Mouse (Mus musculus) thymus, postnatal 10 days (tissue): ENCODE data around the gene BC017158.
A peak's percentile ranks its signal among the peaks of the same experiment; 100 is the strongest.

Source experiments
- DNase-seq, 2 experiments: peaks; one replicate each; pipeline ENCODE4 v3.0.0; 2021; ENCODE audit warnings: low spot score in 2 of 2

Gene BC017158

DNA sequence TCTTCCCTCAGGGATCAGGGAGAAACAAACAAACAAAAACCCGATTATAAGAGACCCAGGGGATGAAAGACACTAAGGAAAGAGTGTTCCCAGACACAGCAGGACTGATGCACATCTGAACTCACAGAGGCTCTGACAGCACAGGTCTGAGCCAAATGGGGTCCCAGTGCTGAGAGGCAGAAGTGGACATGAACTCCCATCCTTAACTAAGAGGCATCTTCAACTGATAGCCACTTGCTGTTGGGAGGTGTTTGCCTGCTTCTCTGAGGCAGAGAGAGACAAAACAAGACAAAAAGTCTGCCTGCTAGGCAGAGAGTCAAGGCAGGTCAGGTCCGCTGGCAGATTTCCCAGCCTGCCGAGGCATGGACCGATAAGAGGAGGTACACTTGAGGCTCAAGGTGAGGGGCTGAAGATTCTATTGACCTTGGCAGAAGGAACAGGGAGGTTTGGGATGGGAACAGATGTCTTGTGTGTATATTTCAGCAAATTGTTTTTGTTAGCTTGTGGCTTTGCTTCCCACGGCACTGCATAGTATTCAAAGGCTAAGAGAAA lies 41.1 kb downstream of the BC017158 start:
- DNase-seq = no peak

DNA sequence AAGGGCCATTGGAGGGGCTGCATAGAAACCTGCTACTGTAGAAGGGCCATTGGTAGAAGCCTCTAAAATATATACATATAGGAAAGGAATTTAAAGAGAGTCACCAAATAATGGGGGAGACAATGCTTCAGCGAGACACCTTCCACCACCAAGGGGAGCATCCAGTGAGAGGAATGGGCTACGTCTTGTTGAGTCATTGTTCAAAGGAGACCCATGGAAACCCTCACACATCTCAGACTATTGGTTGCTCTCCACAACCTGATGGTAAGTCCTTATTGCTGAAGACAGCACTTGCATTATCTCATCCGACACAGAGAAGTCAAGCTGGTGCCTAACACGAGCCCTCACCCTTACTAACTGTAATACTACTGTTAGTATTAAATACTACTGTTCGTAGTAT lies 42.2 kb downstream of the BC017158 start:
- DNase-seq = no peak

DNA sequence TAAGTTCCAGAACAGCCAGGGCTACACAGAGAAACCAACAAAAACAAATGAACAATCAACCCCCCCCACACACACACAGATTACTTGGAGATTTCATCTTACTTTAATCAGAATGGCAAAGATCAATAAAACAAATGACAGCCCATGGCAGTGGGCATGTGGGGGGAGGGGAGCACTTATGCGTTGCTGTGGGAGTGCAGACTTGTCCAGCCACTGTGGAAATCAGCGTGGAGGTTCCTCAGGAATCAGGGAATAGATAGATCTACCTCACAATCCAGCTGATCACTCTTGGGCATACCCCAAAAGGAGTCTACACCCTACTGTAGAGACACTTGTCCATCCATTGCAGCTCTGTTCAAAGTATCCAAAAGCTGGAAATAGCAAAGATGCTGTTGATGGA lies 43.0 kb downstream of the BC017158 start:
- DNase-seq = no peak

DNA sequence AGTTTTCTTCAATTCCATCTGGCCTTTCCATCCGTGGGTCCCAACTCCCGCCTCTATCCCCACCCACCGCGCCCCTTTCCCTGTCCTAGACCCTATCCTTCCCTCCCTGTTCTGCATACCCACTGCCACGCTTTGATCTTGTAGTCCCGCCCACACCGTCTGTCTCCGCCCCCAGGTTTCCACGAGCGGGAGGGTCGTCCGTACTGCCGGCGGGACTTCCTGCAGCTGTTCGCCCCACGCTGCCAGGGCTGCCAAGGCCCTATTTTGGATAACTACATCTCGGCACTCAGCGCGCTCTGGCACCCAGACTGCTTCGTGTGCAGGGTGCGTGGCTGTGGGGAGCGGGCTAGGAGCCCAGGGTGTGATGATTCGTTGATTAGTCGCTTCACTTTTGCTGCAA lies 45.4 kb downstream of the BC017158 start:
- peak; percentile 82 to 88 for DNase-seq

DNA sequence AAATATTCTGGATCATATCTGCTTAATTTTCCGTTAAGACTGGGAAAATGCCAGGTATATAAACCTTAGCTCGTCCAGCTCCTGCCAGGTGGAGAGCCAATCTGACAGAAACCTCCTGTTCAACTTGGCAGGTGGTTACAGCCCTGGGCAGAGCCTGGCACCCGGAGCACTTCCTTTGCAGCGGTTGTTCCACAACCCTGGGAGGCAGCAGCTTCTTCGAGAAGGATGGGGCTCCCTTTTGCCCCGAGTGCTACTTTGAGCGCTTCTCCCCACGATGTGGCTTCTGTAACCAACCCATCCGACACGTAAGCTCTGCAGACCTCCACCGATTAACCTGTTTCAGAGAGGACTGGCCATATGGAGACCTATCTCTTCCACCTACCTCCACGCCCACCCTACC lies 46.0 kb downstream of the BC017158 start:
- peak; percentile 22 to 31 for DNase-seq

DNA sequence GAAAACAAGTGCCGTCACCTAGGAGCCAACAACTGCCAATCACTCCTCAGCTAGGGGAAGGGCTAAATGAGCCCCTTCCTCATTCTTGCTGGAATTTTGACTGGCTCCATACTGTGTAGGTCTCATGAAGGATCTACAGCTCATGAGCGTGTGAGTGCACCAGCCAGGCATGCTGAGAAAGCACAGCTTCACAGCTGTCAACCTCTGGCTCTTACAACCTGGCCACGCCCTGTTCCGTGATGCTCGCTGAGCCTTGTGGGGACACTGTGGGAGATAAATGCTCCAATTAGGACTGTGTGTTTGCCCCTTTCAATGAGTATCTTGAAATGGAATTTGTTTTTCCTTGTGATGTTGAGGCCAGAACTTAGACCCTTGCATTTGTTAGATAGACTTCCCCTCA lies 48.0 kb downstream of the BC017158 start:
- no peak for DNase-seq

DNA sequence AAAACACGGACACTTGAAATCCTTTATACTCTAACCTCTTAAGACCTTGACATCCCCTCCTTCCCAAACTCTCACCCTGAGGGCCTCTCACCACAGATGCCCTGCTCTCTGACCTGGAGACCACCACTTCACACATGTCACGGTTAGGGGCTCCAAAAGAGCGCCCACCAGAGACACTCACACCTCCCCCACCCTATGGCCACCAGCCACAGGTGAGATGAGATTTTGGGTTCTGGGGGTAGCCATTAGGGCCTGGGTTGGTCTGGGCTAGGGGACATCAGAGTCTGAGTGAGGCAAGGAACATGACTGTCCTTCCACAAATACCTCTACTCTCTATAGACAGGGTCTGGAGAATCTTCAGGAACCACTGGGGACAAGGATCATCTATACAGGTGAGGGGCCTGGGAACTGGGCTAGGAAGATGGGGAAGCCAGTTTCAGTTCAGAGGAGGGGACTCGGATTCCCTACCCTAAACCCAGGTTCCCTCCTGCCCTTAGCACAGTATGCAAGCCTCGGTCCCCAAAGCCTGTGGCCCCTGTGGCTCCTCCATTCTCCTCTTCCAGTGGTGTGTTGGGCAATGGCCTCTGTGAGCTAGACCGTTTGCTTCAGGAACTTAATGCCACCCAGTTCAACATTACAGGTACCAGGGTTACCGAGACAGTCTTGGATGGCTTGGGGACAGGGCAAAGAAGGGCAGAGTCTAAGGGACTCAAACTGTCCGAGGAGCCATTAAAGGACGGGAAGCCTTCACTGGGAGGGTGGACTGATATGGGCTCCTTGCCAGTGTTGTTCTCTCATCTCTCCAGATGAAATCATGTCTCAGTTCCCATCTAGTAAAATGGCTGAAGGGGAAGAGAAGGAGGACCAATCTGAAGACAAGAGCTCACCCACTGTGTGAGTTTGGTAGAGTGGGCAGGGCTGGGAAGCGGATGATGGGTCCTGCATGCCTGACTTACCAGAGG lies 49.6 kb downstream of the BC017158 start:
- no peak for DNase-seq

DNA sequence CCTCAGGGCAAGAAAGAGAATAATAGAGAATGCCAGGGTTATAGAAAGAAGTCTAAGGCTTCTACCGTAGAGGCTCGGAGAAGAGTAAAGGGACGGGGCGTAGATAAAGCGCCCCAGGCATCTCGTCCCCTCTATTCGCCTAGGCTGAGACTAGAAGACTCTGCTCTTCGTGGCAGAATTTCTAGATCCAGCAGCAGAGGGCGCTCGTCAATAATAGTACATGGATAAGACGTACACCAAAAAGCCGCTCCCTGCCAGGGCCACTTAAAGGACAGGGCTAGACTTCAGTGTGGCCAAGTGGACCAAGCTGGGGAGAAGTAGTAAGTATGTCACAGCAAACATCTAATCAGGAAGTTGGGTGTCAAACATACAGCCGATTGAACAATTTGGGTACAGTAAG lies 50.5 kb downstream of the BC017158 start:
- peak; percentile 61 to 78 for DNase-seq

DNA sequence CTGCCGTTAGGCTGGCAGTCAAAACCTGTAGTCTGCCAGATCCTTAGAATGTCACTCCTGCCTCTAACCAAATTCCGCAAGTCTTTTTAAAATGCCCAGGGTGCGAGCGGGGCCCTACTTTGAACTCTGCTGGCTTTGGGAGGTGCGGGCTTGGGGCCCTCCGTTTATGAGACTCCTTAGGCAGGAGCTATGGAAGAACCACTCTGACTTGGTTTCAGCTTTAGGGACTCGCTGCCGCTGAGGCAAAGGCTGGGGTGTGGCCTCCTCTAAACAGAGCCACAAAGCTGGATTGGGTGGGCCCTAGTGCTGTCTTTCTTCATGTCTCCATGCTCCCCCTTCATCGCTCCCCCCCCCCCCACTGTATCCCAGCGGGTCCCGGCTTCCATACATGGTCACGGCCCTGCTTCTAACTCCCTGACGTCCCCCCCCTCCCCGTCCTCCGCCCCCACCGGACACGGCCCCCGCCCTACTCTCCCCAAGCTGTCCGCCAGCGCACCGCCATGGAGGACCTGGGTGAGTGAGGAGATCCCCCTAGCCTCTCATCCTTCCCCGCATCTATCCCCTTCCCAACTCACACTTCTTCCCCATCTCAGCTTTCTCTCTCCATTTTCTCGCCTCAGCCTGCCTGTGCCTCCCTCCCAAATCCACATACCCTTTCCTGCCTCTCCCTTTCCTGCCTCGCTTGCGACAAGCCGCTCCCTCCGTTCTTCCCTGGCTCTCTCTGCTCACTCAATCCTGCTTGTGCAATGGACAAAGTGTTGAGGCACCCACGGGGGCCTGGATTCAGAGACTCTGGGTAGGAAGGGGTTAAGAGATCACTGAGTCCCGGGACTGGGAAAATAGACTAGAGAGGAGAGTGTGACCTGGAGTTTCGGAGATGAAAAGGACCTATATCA lies 51.2 kb downstream of the BC017158 start, which contains the start of gene Tgfb1i1:
Gene Tgfb1i1, plus strand, starts transcription at position 317 of the 896 bp plus-strand sequence.
- no peak for DNase-seq

DNA sequence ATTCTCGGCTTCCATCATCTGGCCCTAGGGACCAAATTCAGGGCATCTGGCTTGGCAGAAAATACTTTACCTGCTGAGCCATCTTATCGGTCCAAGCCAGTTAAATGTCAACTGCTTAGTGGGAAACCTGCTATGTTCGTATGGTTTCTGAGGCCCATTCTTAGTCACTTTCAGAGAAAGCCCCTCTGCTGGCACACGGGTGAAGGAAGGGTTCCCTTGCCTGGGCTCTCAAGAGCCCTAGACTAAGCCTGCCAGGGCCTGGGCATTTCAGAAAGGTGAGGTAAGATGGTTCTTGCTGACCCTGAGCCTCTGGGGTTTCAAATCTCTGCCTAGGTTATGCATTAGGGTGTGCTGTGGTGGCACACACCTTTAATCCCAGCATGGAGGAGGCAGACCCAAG lies 52.4 kb downstream of the BC017158 start:
- no peak for DNase-seq

DNA sequence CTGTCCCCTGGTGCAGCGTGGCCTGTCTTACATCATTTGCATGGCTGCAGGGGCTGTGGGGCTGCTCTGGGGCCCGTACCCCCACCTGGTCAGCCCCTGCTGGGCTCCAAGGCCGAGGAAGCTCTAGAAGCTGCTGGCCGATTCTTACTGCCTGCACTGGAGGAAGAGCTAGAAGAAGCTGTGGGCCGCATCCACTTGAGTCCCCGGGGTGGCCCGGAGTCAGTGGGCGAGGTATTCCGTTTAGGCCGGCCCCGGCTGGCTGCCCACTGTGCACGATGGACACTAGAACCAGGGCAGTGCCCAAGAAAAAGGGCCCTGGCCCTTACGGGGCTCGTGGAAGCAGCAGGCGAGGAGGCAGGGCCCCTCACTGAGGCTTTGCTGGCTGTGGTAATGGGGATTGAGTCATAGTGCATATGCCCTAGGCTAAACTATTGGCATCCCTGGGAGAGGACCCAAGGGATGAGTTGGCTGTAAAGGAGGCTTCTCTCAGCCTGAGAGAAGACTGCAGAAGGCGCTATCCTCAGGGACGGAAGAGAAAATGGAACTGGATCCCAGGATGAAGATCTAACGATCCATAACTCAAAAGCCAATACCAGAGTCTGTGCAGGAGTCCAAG lies 53.5 kb downstream of the BC017158 start:
- no peak for DNase-seq

DNA sequence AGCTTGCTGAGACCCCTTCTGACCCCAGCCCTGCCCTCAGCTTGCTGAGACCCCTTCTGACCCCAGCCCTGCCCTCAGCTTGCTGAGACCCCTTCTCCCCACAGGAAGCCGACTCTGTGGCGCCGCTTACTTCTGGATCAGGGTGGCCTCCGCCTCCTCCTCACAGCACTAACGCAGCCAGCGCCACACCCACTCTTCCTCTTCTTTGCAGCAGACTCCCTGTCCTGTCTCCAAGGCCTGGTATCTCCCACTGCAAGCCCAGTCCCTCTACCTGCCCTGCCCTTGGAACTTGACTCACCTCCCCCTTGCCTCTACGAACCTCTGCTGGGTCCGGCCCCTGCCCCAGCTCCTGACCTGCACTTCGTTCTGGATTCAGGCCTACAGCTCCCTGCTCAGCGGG lies 54.0 kb downstream of the BC017158 start:
- DNase-seq = no peak

DNA sequence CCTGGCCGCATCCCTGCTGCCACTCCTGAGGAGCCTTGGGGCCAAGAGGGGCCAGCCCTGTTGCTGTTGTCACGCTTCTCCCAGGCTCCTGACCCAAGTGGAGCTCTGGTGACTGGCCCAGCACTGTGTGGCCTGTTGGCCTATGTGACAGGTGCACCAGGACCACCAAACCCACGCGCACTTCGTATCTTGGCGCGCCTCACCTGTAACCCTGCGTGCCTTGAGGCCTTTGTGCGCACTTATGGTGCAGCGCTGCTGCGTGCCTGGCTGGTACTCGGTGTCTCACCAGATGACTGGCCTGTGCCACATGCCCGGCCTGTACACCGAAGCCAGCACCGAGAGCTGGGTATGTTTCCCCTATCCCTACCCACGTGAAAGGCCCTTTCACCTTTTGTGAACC lies 55.6 kb downstream of the BC017158 start:
- no peak for DNase-seq

DNA sequence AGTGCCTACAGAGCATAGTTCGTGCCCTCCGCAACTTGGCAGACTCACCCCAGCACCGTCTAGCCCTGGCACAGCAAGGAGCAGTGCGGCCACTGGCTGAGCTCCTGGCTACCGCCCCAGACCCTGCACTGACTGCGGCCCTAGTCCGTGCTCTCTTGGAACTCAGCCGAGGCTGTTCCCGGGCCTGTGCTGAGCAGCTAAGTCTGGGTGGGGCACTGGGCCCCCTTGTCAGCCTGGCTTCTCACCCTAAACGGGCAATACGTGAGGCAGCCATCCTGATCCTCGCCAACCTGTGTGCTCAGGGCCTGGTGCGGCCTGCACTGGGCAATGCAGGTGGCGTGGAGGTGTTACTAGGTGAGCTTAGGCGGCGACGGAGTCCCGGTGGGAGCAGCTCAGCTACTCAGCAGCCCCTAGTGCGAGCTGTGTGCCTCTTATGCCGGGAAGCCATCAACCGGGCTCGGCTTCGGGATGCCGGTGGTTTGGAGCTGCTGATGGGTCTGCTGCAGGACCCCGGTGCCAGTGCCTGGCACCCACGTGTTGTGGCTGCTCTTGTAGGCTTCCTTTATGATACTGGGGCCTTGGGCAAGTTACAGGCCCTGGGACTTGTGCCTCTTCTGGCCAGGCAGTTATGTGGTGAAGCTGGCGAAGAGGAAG lies 57.7 kb downstream of the BC017158 start:
- no peak for DNase-seq

DNA sequence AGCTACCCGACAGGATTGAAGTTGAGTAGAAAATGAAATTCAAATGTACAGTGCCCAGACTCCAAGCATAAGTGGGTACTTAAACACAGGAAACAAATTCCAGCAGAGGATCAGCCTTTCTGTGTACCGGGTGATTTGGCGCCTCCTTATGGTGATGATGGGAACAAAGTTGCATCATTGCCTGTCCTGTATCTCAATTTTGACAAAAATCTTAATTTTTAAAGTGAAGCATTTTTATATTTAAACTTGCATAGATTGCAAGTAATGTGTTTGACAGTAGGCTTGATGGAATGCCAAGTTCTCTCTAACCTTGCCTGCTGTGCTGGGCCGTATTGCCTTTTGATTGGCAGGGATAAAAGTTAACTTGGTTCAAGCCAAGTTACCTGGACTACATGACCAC lies 59.0 kb downstream of the BC017158 start:
- peak; percentile 16 to 57 for DNase-seq

DNA sequence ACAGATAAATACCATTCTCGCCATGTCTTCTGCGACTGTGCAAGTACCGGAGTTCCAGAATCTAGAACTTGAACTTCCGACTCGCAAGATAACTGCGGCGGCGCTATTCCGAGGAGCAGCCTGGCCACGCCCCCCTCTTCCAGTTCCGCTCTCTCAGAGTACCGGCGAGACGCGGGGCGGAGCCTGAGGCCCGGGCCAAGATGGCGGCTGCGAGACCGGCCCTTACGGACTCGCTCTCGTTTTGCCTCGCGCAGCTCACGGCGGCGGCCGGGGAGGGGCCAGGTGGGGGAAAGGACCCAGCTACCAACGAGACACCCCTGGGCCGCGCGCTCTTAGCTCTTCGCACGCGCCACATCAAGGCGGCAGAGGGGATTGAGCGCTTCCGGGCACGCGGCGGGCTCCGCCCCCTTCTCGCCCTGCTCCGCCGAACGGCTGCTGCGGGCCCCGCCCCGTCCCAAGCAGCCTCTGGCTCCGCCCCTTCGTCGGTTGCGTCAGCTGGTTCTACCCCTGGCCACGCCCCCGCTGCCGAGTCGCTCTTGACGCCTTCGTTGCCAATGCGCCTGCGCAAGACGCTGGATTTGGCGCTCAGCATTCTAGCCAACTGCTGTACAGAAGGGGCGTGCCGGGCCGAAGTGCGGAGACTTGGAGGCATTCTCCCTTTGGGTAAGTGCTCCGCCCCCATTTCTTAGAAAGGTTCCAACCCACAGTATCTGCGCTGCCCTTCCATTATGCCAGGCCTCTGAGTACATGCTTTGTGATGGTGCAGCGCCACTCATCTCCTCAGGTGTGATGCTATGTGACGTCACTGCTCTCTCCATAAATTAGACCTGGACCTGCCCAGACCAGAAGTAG lies 59.8 kb downstream of the BC017158 start, which contains the start of gene 9130023H24Rik:
Gene 9130023H24Rik, minus strand, starts transcription at position 105 of the 852 bp plus-strand sequence.
- peak; percentile 100 for DNase-seq

DNA sequence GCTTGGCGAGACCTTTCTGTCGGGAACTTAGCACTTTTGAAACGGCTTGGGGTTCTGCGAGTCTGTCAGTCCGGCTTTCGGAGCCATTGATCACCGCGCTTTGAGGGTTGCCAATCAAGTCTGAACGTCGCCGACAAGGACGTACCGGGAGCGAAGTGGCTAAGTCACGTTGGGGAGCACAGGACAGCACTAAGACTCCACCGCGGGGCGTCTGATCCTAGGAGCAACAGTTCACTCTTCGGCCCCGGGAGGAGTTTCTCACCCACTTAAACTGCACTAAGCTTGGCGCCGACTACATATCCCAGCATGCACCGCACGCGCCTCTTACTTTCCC lies 60.4 kb downstream of the BC017158 start:
- no peak for DNase-seq

DNA sequence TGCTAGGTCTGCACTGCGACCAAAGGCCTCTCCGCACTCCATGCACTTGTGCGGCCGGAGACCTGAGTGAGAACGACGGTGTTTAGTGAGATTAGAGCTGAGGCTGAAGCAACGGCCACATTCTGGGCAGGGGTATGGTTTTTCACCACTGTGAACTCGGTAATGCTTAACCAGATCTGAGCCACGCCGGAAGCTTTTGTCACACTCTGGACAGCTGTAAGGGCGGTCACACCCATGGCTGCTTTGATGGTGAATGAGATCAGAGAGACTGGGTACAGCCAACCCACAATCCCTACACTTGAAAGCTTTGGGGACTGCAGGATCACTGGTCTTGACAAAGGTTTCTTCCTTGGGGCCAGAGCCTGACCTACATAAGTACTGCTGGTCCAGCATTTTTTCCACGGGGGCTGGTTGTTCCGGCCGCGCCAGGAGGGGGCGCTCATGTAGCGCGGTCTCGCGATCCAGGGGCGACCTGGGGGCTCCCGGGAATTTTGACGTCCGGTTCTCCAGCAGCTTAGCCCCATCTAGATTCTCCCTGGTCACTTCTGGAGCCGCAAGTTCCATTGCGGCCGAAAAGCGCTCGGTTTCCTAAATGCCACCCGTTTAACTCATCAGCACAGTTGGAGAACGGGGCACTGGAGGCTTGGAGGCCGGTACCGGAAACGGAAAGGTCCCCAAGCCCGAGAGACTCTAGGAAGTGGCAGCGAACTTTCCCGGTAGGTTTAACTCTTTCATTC lies 60.9 kb downstream of the BC017158 start, which contains the start of gene Armc5:
Gene Armc5, plus strand, starts transcription at position 487 of the 737 bp plus-strand sequence.
- peak; percentile 68 to 81 for DNase-seq

DNA sequence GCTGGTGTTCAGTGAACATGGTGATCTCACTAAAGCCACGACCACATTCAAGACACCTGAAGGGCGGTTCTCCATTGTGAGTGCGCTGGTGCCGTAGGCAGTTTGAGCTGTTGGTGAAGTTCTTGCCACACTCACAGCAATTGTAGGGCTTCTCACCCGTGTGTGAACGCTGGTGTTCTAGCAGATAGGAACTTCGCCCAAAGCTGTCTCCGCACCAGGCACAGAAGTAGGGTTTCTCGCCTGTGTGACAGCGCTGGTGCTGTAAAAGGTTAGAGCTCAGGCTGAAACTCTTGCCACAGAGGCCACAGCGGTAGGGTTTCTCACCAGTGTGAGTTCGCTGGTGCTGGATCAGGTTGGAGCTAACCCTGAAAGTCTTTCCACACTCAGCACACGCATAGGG lies 61.5 kb downstream of the BC017158 start:
- DNase-seq = no peak
